Mouse (Mus musculus): ENCODE data around the gene Lrp8.
A peak's percentile ranks its signal among the peaks of the same experiment; 100 is the strongest.

Gene Lrp8

DNA sequence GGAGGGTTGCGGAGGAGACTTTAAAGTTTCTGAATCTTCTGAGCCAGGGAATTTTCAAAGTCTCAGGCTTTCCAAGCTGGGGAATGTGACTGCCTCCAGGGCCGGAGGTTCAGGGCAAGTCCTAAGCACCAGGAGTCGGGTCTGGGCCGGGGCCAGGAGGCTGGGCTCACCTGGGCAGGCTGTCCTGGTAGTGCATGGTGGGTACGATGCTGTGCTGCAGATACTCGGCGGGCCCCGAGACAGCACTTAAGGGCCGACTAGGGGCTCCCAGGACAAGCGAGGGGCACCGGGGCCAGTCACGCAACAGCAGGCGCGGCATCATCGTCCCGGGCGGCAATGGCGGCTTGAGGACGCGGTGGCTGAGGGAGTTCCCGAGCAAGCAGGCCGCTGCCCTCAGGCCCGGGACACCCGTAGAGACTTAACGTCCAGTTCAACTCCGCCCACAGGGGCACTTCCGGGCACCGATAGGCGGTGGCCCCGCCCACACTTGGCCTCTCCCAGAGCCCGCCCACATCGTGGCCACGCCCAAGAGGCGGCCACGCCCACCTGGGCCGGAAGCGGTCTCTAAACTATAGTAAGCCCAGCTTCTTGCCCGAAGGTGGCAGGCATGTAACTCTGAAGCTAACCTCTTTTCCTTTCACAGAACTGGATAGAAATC, 121.2 kb downstream of the Lrp8 start, which contains the start of gene Cpt2:
Gene Cpt2 (minus strand): TSS at position 466 of the 658 bp plus-strand sequence.
- DNase-seq: peak; percentile 85

DNA sequence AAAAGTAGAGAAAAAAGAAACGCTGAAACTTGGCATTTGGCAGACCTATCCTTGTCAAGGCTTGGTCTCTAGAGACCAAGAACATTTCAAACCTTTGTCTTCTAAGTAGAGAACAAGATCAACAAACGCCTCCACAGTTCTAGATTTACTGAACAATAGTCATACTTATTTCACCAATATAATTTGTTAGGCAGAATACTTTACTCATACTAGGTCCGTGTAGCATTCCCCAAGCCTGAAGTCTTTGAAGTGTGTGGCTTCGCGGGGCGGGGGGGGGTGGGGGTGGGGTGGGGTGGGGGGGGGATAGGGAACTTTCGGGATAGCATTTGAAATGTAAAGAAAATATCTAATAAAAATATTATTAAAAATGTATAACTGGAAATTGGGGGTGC, 121.7 kb downstream of the Lrp8 start:
- no peak for DNase-seq
